Mouse (Mus musculus): ENCODE results near the gene Pla2g4b. TPM values are rescaled to one million over a fixed set of nuclear protein-coding genes. Genes with fewer than 3 reads are reported as not detected.

The Pla2g4b gene
- polyA plus RNA-seq, 2 experiments = 0.11 to 1.3 TPM

DNA sequence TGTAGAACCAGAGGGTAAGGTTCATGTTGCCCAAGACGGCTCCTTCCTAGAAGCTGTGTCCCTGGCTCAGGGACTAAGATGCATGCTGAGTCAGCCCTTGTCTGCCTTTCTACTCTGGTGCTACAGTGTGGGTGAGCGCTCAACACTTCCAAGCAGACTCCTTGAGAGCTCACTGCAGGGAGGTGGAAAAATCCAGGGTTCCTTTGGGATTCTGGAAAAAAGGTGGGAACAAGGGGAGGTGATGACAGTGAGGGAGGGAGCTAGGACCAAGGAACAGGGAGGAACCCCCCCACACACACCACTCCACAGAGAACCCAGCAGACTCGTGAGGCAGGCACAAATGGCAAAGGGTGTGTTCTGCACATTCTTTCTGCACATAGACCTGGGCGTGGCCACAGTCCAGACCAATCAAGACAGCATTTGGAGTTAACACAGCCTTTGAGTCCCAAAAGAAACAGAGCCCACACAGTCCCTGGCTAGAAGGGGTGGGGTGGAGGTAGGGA is 10.9 kb downstream of the Pla2g4b start:
- no peaks in the 10 kb centered on the region for H3K36me3 ChIP-seq (replicated peaks; ENCODE audit: control insufficient read depth, insufficient read depth, low read depth)
- H3K4me2 ChIP-seq (ENCODE audit: low read depth) = no peak overlapping the region
- H3K27ac ChIP-seq = no peak overlapping the region
- H3K27me3 ChIP-seq (ENCODE audit: control insufficient read depth, insufficient read depth, low read length) = no peaks in the 10 kb centered on the region
- DNase-seq (ENCODE audit: low read depth in 3 of 3, low spot score in 3 of 3) (no peak), ATAC-seq (ENCODE audit: insufficient read depth) (peak; percentile 33; the same call in 1 of the 2 replicates)
- 41% methylated on average over 4 of the region's 4 CpGs for WGBS (ENCODE audit: insufficient replicate concordance)
- no peak overlapping the region for H3K4me3 ChIP-seq (ENCODE audit: insufficient read depth in 1 of 2, low read depth in 2 of 2, low read length in 2 of 2)
- H3K4me1 ChIP-seq (replicated peaks; ENCODE audit: control insufficient read depth in 2 of 2, insufficient read depth in 2 of 2, low read length in 1 of 2) = no peaks in the 10 kb centered on the region
- no peak overlapping the region for H3K9ac ChIP-seq (replicated peaks)
- TF ChIP-seq CTCF (IDR thresholded peaks at IDR 0.05; ENCODE audit: low read depth) (no peak), EP300 (IDR thresholded peaks at IDR 0.05; ENCODE audit: low read depth) (no peak)
- H3K9me3 ChIP-seq (ENCODE audit: control insufficient read depth, low read length) = no peaks in the 10 kb centered on the region

DNA sequence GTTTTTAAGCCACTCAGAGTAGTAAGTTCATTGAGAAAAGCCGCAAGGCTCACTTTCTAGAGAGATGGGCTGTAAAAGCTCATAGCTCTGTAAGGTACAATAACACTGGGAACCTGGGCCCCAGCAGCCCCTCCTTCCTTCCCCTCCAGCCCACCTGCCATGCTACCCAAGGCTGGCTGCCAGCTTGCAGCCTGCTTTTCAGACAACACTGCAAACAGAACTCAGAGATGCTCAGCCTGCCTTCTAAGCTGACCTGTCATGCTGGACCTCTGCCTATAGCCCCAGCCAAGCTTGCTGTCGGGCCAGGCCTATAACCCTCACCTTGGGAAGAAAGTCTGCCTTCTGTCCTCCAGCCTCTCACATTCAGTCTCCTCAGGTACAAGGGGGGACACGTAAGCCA is 11.5 kb downstream of the Pla2g4b start:
- Histone ChIP-seq H3K9ac (replicated peaks) (no peak overlapping the region), H3K4me3 (ENCODE audit: insufficient read depth in 1 of 2, low read depth in 2 of 2, low read length in 2 of 2) (no peak overlapping the region), H3K27ac (no peak overlapping the region), H3K9me3 (ENCODE audit: control insufficient read depth, low read length) (no peaks in the 10 kb centered on the region), H3K36me3 (replicated peaks; ENCODE audit: control insufficient read depth, insufficient read depth, low read depth) (no peaks in the 10 kb centered on the region), H3K4me2 (ENCODE audit: low read depth) (no peak overlapping the region), H3K27me3 (ENCODE audit: control insufficient read depth, insufficient read depth, low read length) (no peaks in the 10 kb centered on the region), H3K4me1 (replicated peaks; ENCODE audit: control insufficient read depth in 2 of 2, insufficient read depth in 2 of 2, low read length in 1 of 2) (no peaks in the 10 kb centered on the region)
- ATAC-seq (ENCODE audit: insufficient read depth) = no peak
- no peak for TF ChIP-seq CTCF (IDR thresholded peaks at IDR 0.05; ENCODE audit: low read depth)
- no peak for TF ChIP-seq EP300 (IDR thresholded peaks at IDR 0.05; ENCODE audit: low read depth)
- 59% methylated on average over 3 of the region's 3 CpGs for WGBS (ENCODE audit: insufficient replicate concordance)
- DNase-seq (ENCODE audit: low read depth in 3 of 3, low spot score in 3 of 3) = no peak

DNA sequence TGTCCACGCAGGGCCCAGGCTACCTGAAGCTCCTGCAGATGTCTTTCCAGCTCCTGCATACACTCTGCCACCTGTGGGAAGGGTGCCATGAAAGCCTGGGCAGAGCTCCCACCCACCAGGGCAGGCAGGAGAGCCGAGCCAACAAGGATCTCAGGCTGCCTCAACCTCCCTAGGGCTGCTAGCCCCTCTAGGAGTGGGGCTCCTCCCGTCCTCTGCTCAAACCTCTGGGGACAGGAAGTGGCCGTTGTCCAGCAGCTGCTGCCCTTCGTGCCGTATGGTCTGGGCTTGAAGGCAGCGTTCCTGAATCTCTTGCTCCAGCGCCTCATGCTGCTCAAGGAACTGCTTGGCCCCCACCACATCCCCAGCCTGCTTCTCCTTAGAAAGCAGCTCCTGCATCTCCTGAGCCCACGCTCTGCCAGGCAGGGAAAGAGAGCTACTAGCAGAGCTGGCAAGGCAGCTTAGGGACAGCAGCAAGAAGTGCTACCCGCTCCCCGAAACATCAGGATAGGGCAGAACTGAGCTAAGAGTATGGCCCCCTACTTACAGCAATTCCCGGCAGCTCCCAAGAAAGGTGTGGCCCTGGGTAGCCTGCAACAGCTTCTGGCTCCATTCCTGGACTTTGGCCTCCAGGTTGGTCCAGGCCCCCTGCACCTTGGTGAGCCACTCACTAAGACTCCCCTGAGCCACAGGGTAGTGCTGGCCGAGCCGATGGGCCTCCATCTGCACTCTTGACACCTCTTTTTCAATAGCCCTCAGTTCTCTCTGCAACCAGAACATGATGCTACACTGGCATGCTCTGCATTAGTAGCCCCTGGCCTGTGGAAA is 13.5 kb downstream of the Pla2g4b start:
- WGBS (ENCODE audit: insufficient replicate concordance) = 50% methylated on average over 14 of the region's 14 CpGs
- H3K4me3 ChIP-seq (ENCODE audit: insufficient read depth in 1 of 2, low read depth in 2 of 2, low read length in 2 of 2) = no peak overlapping the region
- no peak for TF ChIP-seq EP300 (IDR thresholded peaks at IDR 0.05; ENCODE audit: low read depth)
- no peak for TF ChIP-seq CTCF (IDR thresholded peaks at IDR 0.05; ENCODE audit: low read depth)
- no peak overlapping the region for H3K4me2 ChIP-seq (ENCODE audit: low read depth)
- DNase-seq (ENCODE audit: low read depth in 3 of 3, low spot score in 3 of 3) (no peak), ATAC-seq (ENCODE audit: insufficient read depth) (no peak)
- H3K4me1 ChIP-seq (replicated peaks; ENCODE audit: control insufficient read depth in 2 of 2, insufficient read depth in 2 of 2, low read length in 1 of 2) = no peaks in the 10 kb centered on the region
- no peak overlapping the region for H3K9ac ChIP-seq (replicated peaks)
- no peak overlapping the region for H3K27ac ChIP-seq
- H3K27me3 ChIP-seq (ENCODE audit: control insufficient read depth, insufficient read depth, low read length) = no peaks in the 10 kb centered on the region
- H3K9me3 ChIP-seq (ENCODE audit: control insufficient read depth, low read length) = no peaks in the 10 kb centered on the region
- no peaks in the 10 kb centered on the region for H3K36me3 ChIP-seq (replicated peaks; ENCODE audit: control insufficient read depth, insufficient read depth, low read depth)

DNA sequence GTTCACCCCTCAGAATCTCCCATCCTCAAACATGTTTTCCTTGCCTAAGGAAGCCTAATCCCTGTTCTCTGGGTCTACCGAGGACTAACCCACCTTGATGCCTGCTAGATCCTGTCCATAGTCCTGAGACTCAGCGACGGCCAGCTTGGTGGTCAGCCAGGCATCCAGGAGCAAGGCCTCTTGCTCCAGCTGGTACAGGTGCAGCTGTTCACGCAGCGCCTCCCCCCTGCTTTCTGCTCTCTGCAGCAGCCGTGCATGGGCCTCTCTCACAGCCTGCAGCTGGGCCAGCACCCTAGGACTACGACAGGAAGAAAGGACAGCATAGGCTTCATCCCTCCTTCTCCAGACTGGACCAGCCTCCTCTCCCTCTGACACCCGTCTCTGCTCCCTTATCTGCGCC is 15.0 kb downstream of the Pla2g4b start:
- H3K4me2 ChIP-seq (ENCODE audit: low read depth) = no peak overlapping the region
- DNase-seq (ENCODE audit: low read depth in 3 of 3, low spot score in 3 of 3) = no peak
- H3K27ac ChIP-seq = no peak overlapping the region
- no peak overlapping the region for H3K9ac ChIP-seq (replicated peaks)
- no peaks in the 10 kb centered on the region for H3K36me3 ChIP-seq (replicated peaks; ENCODE audit: control insufficient read depth, insufficient read depth, low read depth)
- WGBS (ENCODE audit: insufficient replicate concordance) = 68% methylated on average over 9 of the region's 9 CpGs
- H3K9me3 ChIP-seq (ENCODE audit: control insufficient read depth, low read length) = no peaks in the 10 kb centered on the region
- H3K4me1 ChIP-seq (replicated peaks; ENCODE audit: control insufficient read depth in 2 of 2, insufficient read depth in 2 of 2, low read length in 1 of 2) = no peaks in the 10 kb centered on the region
- TF ChIP-seq EP300 (IDR thresholded peaks at IDR 0.05; ENCODE audit: low read depth) (no peak), CTCF (IDR thresholded peaks at IDR 0.05; ENCODE audit: low read depth) (no peak)
- no peak overlapping the region for H3K4me3 ChIP-seq (ENCODE audit: insufficient read depth in 1 of 2, low read depth in 2 of 2, low read length in 2 of 2)
- H3K27me3 ChIP-seq (ENCODE audit: control insufficient read depth, insufficient read depth, low read length) = no peaks in the 10 kb centered on the region
- ATAC-seq (ENCODE audit: insufficient read depth) = no peak

DNA sequence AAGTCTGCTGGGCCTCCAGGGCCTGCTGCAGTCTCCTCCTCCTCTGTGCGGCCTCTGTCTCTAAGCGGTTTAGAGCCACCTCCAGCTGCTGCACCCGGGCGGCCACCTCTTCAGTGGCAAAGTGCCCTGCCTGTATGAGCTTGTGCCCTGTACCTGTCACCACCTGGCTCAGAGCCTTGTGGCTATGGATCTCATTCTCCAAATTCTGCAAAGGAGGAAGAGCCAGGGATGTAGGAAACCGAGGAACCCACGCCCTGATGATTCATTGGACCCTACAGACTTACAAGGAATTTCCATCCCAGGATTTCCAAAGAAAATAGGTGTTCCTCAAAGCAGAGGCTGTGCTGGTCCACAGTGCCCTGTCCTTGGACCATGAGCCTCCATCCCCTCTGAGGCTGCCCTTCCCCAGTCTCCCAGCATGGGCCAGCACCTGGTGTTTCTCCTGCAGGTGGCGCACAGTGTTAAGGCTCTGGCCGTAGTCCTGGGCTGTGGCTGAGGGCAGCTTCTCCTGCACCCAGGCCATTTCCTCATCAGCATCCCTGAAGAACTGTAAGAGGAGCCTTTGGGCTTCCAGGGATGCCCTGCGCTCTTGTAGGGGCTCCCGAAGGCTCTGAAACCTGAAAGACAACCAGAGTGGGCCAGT is 16.5 kb downstream of the Pla2g4b start:
- no peaks in the 10 kb centered on the region for H3K27me3 ChIP-seq (ENCODE audit: control insufficient read depth, insufficient read depth, low read length)
- ATAC-seq (ENCODE audit: insufficient read depth) = no peak
- H3K9ac ChIP-seq (replicated peaks) = no peak overlapping the region
- no peak overlapping the region for H3K27ac ChIP-seq
- H3K4me2 ChIP-seq (ENCODE audit: low read depth) = no peak overlapping the region
- H3K36me3 ChIP-seq (replicated peaks; ENCODE audit: control insufficient read depth, insufficient read depth, low read depth) = no peaks in the 10 kb centered on the region
- H3K9me3 ChIP-seq (ENCODE audit: control insufficient read depth, low read length) = no peaks in the 10 kb centered on the region
- WGBS (ENCODE audit: insufficient replicate concordance) = 51% methylated on average over 10 of the region's 10 CpGs
- TF ChIP-seq EP300 (IDR thresholded peaks at IDR 0.05; ENCODE audit: low read depth) = no peak
- TF ChIP-seq CTCF (IDR thresholded peaks at IDR 0.05; ENCODE audit: low read depth) = peak; percentile 72
- no peak for DNase-seq (ENCODE audit: low read depth in 3 of 3, low spot score in 3 of 3)
- no peaks in the 10 kb centered on the region for H3K4me1 ChIP-seq (replicated peaks; ENCODE audit: control insufficient read depth in 2 of 2, insufficient read depth in 2 of 2, low read length in 1 of 2)
- no peak overlapping the region for H3K4me3 ChIP-seq (ENCODE audit: insufficient read depth in 1 of 2, low read depth in 2 of 2, low read length in 2 of 2)

Data from liver, embryonic 14.5 days (tissue).